Mouse (Mus musculus) myocyte (in vitro differentiated cells): ENCODE measurements around the gene Hdac1. TPM values are rescaled to one million over a fixed set of nuclear protein-coding genes. Genes with fewer than 3 reads are reported as not detected.
A peak's percentile ranks its signal among the peaks of the same experiment; 100 is the strongest.

Experiments used
- H3K27me3 ChIP-seq: one replicate; pipeline ENCODE4 v1.6.1; 2011; ENCODE audit not compliant: control insufficient read depth, insufficient read depth, insufficient read length
- H3K36me3 ChIP-seq: one replicate; pipeline ENCODE4 v1.6.1; 2011; ENCODE audit not compliant: control insufficient read depth, insufficient read depth
- H3K4me2 ChIP-seq: one replicate; pipeline ENCODE4 v1.6.1; 2011; ENCODE audit warnings: low read depth, control low read depth
- H3K4me3 ChIP-seq: one replicate; pipeline ENCODE4 v1.5.1; 2011; ENCODE audit warnings: mild to moderate bottlenecking, control low read depth, moderate library complexity
- H3K79me2 ChIP-seq: one replicate; pipeline ENCODE4 v1.6.1; 2011; ENCODE audit not compliant: control insufficient read depth, insufficient read depth
- H3ac ChIP-seq: one replicate; pipeline ENCODE4 v1.6.1; 2011; ENCODE audit not compliant: control insufficient read depth, insufficient read length
- CEBPB ChIP-seq: IDR thresholded peaks from 2 replicates; pipeline ENCODE4 v1.6.1; 2011; ENCODE audit warnings: mild to moderate bottlenecking, moderate library complexity; ENCODE audit not compliant: poor library complexity, insufficient read depth, severe bottlenecking
- E2F4 ChIP-seq: IDR thresholded peaks from one replicate; pipeline ENCODE4 v1.6.1; 2011; ENCODE audit warnings: mild to moderate bottlenecking, control low read depth, moderate library complexity; ENCODE audit not compliant: insufficient read depth
- MAX ChIP-seq: IDR thresholded peaks from one replicate; pipeline ENCODE4 v1.6.1; 2011; ENCODE audit warnings: low read depth, mild to moderate bottlenecking, control low read depth
- MYOD1 ChIP-seq, 3 experiments: IDR thresholded peaks; one replicate each; pipeline ENCODE4 v1.6.1; 2011; ENCODE audit warnings: control low read depth in 2 of 3, low read depth in 2 of 3, mild to moderate bottlenecking in 2 of 3, moderate library complexity in 1 of 3; ENCODE audit not compliant: insufficient read length in 2 of 3, control insufficient read depth in 1 of 3
- MYOG ChIP-seq, 3 experiments: IDR thresholded peaks; one replicate each; pipeline ENCODE4 v1.6.1; 2011; ENCODE audit warnings: control low read depth in 2 of 3, low read depth in 2 of 3, mild to moderate bottlenecking in 2 of 3; ENCODE audit not compliant: insufficient read length in 2 of 3, control insufficient read depth in 1 of 3, insufficient read depth in 1 of 3
- POLR2A ChIP-seq: IDR thresholded peaks from one replicate; pipeline ENCODE4 v1.6.1; 2011; ENCODE audit warnings: low read depth, mild to moderate bottlenecking, control low read depth, moderate library complexity; ENCODE audit not compliant: insufficient read length
- POLR2AphosphoS2 ChIP-seq: IDR thresholded peaks from one replicate; pipeline ENCODE4 v1.6.1; 2011; ENCODE audit warnings: low read depth, control low read depth; ENCODE audit not compliant: insufficient read length
- REST ChIP-seq: IDR thresholded peaks from one replicate; pipeline ENCODE4 v1.6.1; 2011; ENCODE audit warnings: mild to moderate bottlenecking, control low read depth, moderate library complexity; ENCODE audit not compliant: insufficient read depth, insufficient read length
- SRF ChIP-seq: IDR thresholded peaks from one replicate; pipeline ENCODE4 v1.6.1; 2011; ENCODE audit warnings: low read depth; ENCODE audit not compliant: control insufficient read depth, insufficient read length
- TCF12 ChIP-seq: IDR thresholded peaks from one replicate; pipeline ENCODE4 v1.6.1; 2011; ENCODE audit warnings: mild to moderate bottlenecking, control low read depth; ENCODE audit not compliant: poor library complexity, insufficient read depth, severe bottlenecking
- TCF3 ChIP-seq: IDR thresholded peaks from one replicate; pipeline ENCODE4 v1.6.1; 2011; ENCODE audit warnings: low read depth, control low read depth; ENCODE audit not compliant: insufficient read length
- USF1 ChIP-seq: IDR thresholded peaks from one replicate; pipeline ENCODE4 v1.6.1; 2011; ENCODE audit warnings: low read depth, mild to moderate bottlenecking, control low read depth, moderate library complexity
- polyA plus RNA-seq: library from polyadenylated mRNA; unstranded; fragments of >200 nt; fragmentation: generic; extraction: Trizol; gene quantifications from one replicate; pipeline ENCODE4 v1.2.1, GENCODE M21; 2012; ENCODE audit warnings: missing spikeins

Gene Hdac1
- polyA plus RNA-seq, 1 experiment = 50.4 TPM

DNA sequence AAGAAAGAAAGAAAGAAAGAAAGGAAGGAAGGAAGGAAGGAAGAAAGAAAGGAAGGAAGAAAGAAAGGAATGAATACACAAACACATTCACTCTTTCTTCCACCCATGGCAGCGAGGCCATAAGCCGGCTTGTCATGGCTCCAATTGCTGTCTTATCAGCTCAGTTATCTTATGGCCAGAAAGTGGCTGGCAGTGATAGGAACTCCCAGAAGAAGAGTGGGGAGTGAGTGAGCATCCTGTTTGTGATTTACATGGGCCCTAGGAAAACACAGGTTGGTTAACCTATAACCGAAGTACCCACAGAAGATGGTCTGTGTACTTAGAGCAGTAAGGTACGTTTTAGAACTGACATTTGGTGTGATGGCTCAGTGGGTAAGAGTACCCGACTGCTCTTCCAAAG lies 18.7 kb upstream of the Hdac1 start:
- no peaks in the 10 kb centered on the region for H3K79me2 ChIP-seq
- H3K36me3 ChIP-seq = no peaks in the 10 kb centered on the region
- no peak overlapping the region for H3ac ChIP-seq
- no peaks in the 10 kb centered on the region for H3K27me3 ChIP-seq
- no peak overlapping the region for H3K4me3 ChIP-seq
- no peak for TF ChIP-seq POLR2A
- TF ChIP-seq USF1 = no peak
- no peak for TF ChIP-seq CEBPB
- no peak for TF ChIP-seq MYOD1 (IDR thresholded peaks at IDR 0.05; ENCODE audit: control insufficient read depth in 1 of 3, insufficient read length in 2 of 3, low read depth in 2 of 3)
- no peak for TF ChIP-seq MAX
- no peak for TF ChIP-seq SRF
- TF ChIP-seq REST = no peak
- no peak for TF ChIP-seq MYOG (IDR thresholded peaks at IDR 0.05; ENCODE audit: control insufficient read depth in 1 of 3, insufficient read depth in 1 of 3, insufficient read length in 2 of 3, low read depth in 2 of 3)
- H3K4me2 ChIP-seq = no peak overlapping the region

DNA sequence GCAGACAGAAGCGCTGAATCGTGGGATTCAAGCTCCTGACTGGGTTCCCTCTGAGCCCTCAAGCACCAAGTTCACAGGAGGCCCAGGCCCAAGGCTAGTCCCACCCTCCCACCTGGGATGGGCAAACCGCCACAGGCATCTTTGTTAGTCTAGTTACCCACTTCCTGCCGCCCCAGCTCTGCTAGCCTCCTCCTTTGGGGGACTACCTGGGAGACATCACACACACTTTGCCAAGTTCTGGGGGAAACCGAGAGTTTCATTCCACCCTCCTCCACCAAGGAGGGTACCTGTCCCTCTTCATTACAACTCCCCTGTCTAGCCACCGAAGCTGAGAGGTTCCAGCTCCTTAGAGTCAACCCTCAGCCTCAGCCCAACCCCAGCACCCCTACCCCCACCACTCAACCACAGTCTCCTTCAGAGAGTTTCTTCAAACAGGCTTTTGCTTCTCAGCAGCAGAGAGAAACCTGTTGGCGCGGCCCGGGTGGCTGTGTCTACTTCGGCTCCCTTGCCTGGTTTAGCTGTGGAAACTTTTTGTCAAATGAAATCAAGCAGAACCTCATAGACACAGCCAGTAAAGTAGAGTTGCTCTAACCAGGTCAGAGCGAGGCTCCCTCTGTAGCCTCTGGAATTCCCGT lies 15.9 kb upstream of the Hdac1 start:
- no peaks in the 10 kb centered on the region for H3K27me3 ChIP-seq
- no peak overlapping the region for H3ac ChIP-seq
- no peak overlapping the region for H3K4me3 ChIP-seq
- TF ChIP-seq SRF (no peak), TCF3 (no peak), POLR2AphosphoS2 (no peak)
- H3K4me2 ChIP-seq = no peak overlapping the region
- H3K36me3 ChIP-seq = no peaks in the 10 kb centered on the region
- H3K79me2 ChIP-seq = no peaks in the 10 kb centered on the region

GRCm38 (mm10) chr4:129557256-129557808 lies 14.8 kb upstream of the Hdac1 start:
- TF ChIP-seq POLR2AphosphoS2 (no peak), MYOG (IDR thresholded peaks at IDR 0.05; ENCODE audit: control insufficient read depth in 1 of 3, insufficient read depth in 1 of 3, insufficient read length in 2 of 3, low read depth in 2 of 3) (no peak), USF1 (no peak), REST (no peak), MYOD1 (IDR thresholded peaks at IDR 0.05; ENCODE audit: control insufficient read depth in 1 of 3, insufficient read length in 2 of 3, low read depth in 2 of 3) (no peak), SRF (no peak), POLR2A (no peak), TCF3 (no peak), MAX (no peak), E2F4 (no peak), TCF12 (no peak), CEBPB (no peak)
- H3K4me3 ChIP-seq = peak overlapping the region; percentile 50
- no peaks in the 10 kb centered on the region for H3K79me2 ChIP-seq
- no peaks in the 10 kb centered on the region for H3K27me3 ChIP-seq
- peak overlapping the region; percentile 87 for H3K4me2 ChIP-seq
- no peak overlapping the region for H3ac ChIP-seq
- H3K36me3 ChIP-seq = no peaks in the 10 kb centered on the region

- Histone ChIP-seq H3K4me2 (peak overlapping the region; percentile 87), H3K79me2 (no peaks in the 10 kb centered on the region), H3K4me3 (peak overlapping the region; percentile 50), H3K36me3 (no peaks in the 10 kb centered on the region), H3ac (no peak overlapping the region), H3K27me3 (no peaks in the 10 kb centered on the region)
- no peak for TF ChIP-seq E2F4
- TF ChIP-seq TCF12 = no peak
- no peak for TF ChIP-seq MYOG (IDR thresholded peaks at IDR 0.05; ENCODE audit: control insufficient read depth in 1 of 3, insufficient read depth in 1 of 3, insufficient read length in 2 of 3, low read depth in 2 of 3)
- peak; percentile 83 for TF ChIP-seq POLR2AphosphoS2
- no peak for TF ChIP-seq TCF3
- peak; percentile 81 for TF ChIP-seq POLR2A
- TF ChIP-seq MYOD1 (IDR thresholded peaks at IDR 0.05; ENCODE audit: control insufficient read depth in 1 of 3, insufficient read length in 2 of 3, low read depth in 2 of 3) = no peak
- TF ChIP-seq REST = no peak
- no peak for TF ChIP-seq MAX
These were observed 14.2 kb upstream of the Hdac1 start for GRCm38 (mm10) chr4:129556532-129557223.

DNA sequence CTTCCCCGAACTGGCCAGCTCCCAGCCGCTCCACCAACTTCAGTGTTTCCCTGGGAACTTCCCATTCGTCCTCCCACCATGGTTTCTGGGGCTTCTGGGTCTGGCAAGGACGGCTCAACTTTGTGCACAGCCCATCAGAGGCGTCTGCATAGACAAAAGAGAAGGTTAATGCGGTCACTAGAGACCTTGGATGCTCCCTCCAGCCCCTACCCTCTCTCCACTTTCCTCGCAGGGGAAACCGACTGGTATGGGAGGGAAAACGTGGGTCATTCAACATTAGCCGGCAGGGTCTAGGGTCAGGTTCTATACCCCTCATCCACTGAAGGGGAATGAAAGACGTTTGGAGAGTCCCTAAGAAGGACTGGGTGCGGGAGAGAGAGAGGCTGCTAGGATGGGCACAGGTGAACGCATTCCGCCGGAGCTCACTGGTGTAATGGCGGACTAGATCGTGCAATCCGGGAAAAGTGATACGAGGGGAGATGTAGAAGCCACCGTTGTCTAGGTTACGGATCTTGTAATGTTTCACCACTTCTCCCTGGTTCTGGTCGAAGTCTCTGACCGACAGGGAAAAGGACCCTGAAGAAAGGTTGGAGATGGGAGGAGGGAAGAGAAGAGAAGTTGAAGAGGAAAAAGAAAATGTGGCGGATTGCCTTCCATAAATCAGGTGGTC lies 13.5 kb upstream of the Hdac1 start:
- Histone ChIP-seq H3K4me3 (peak overlapping the region; percentile 50), H3K79me2 (no peaks in the 10 kb centered on the region), H3K27me3 (no peaks in the 10 kb centered on the region), H3ac (no peak overlapping the region), H3K4me2 (peak overlapping the region; percentile 87), H3K36me3 (no peaks in the 10 kb centered on the region)
- 0 out of 2 replicates have a peak, but pooled peaks have one; percentile 22 for TF ChIP-seq CEBPB
- no peak for TF ChIP-seq REST
